Mouse (Mus musculus) forebrain, embryonic 14.5 days (tissue): ENCODE measurements around the gene Slc3a1. TPM values are rescaled to one million over a fixed set of nuclear protein-coding genes. Genes with fewer than 3 reads are reported as not detected.

Experiments used
- ATAC-seq: fragments of 200-750 bp; cut with Nextera tagmentation; 2 replicates; pipeline ENCODE4 v1.8.0; 2017; ENCODE audit warnings: mild to moderate bottlenecking, moderate library complexity
- DNase-seq: peaks from one replicate; pipeline ENCODE4 v3.0.0-alpha.2; 2015; ENCODE audit warnings: low spot score
- H3K27ac ChIP-seq: fragments of 300-500 bp; sonication (generic); 2 replicates; pipeline ENCODE4 v1.5.1; 2014; ENCODE audit warnings: low read depth, mild to moderate bottlenecking, control low read depth, low read length, moderate library complexity
- H3K27me3 ChIP-seq: fragments of 300-500 bp; sonication (generic); replicated peaks from 2 replicates; pipeline ENCODE4 v1.6.1; 2014; ENCODE audit warnings: low read length, control low read depth, mixed read lengths; ENCODE audit not compliant: control insufficient read depth, insufficient read depth
- H3K36me3 ChIP-seq: fragments of 300-500 bp; sonication (generic); 2 replicates; pipeline ENCODE4 v1.6.1; 2014; ENCODE audit warnings: low read length, control low read depth; ENCODE audit not compliant: control insufficient read depth, insufficient read depth
- H3K4me1 ChIP-seq: fragments of 300-500 bp; sonication (generic); 2 replicates; pipeline ENCODE4 v1.6.1; 2014; ENCODE audit warnings: antibody characterized with exemption, low read length, control low read depth; ENCODE audit not compliant: control insufficient read depth, insufficient read depth
- H3K4me2 ChIP-seq: fragments of 300-500 bp; sonication (generic); 2 replicates; pipeline ENCODE4 v1.6.1; 2014; ENCODE audit warnings: mild to moderate bottlenecking, control low read depth, low read length
- H3K4me3 ChIP-seq: fragments of 300-500 bp; sonication (generic); 2 replicates; pipeline ENCODE4 v1.5.1; 2014; ENCODE audit warnings: low read depth, low read length, control low read depth
- H3K9ac ChIP-seq: fragments of 300-500 bp; sonication (generic); 2 replicates; pipeline ENCODE4 v1.6.1; 2014; ENCODE audit warnings: mild to moderate bottlenecking, low read length, control low read depth, moderate library complexity
- H3K9me3 ChIP-seq: fragments of 300-500 bp; sonication (generic); replicated peaks from 2 replicates; pipeline ENCODE4 v1.6.1; 2016; ENCODE audit warnings: low read length, control low read depth, mixed read lengths; ENCODE audit not compliant: control insufficient read depth
- WGBS: fragments of 180-500 bp; shearing (Covaris S2); extraction: QIAGEN DNeasy Blood & Tissue Kit; methylation state at CpG from one replicate; pipeline ENCODE4 v1.1.7; 2014; 5-methylcytosine and 5-hydroxymethylcytosine counted together
- polyA plus RNA-seq: library from polyadenylated mRNA; unstranded; fragments of >200 nt; fragmentation: Nextera tagmentation; extraction: Ambion mirVana; gene quantifications from 2 replicates; pipeline ENCODE4 v1.2.1, GENCODE M21; 2014

Slc3a1 gene
- polyA plus RNA-seq, 1 experiment from 2014 or later = 0.19 TPM

GRCm38 (mm10) chr17:85087591-85087990, 59.4 kb downstream of the Slc3a1 start:
- Histone ChIP-seq H3K9me3 (no peaks in the 10 kb centered on the region), H3K36me3 (no peaks in the 10 kb centered on the region), H3K9ac (no peak overlapping the region), H3K27me3 (no peaks in the 10 kb centered on the region), H3K4me1 (peaks cover 5% of the 10 kb centered on the region), H3K4me2 (no peak overlapping the region), H3K27ac (no peak overlapping the region), H3K4me3 (no peak overlapping the region)
- DNase-seq = no peak
- no peak for ATAC-seq
- WGBS = 90% methylated on average over 5 of the region's 5 CpGs

GRCm38 (mm10) chr17:85088401-85088800, 60.2 kb downstream of the Slc3a1 start:
- no peaks in the 10 kb centered on the region for H3K36me3 ChIP-seq
- H3K4me3 ChIP-seq = no peak overlapping the region
- H3K4me2 ChIP-seq = no peak overlapping the region
- ATAC-seq (no peak), DNase-seq (no peak)
- H3K27me3 ChIP-seq = no peaks in the 10 kb centered on the region
- H3K4me1 ChIP-seq = peaks cover 5% of the 10 kb centered on the region
- H3K9me3 ChIP-seq = no peaks in the 10 kb centered on the region
- WGBS = 91% methylated on average over 11 of the region's 11 CpGs
- no peak overlapping the region for H3K27ac ChIP-seq
- H3K9ac ChIP-seq = no peak overlapping the region

- Histone ChIP-seq H3K4me1 (peaks cover 5% of the 10 kb centered on the region), H3K36me3 (no peaks in the 10 kb centered on the region), H3K9me3 (no peaks in the 10 kb centered on the region), H3K4me3 (peak overlapping the region; percentile 81), H3K4me2 (peak overlapping the region; percentile 65), H3K27ac (no peak overlapping the region), H3K27me3 (no peaks in the 10 kb centered on the region), H3K9ac (peak overlapping the region; percentile 67)
- 41% methylated on average over 6 of the region's 6 CpGs for WGBS
- ATAC-seq = no peak
- DNase-seq = no peak
Measured at GRCm38 (mm10) chr17:85089011-85089410, 60.8 kb downstream of the Slc3a1 start.

GRCm38 (mm10) chr17:85089621-85090020, 61.4 kb downstream of the Slc3a1 start:
- DNase-seq (peak; percentile 25), ATAC-seq (peak; percentile 13)
- Histone ChIP-seq H3K9me3 (no peaks in the 10 kb centered on the region), H3K4me2 (peak overlapping the region; percentile 65), H3K27ac (peak overlapping the region; percentile 83), H3K9ac (peak overlapping the region; percentile 67), H3K27me3 (no peaks in the 10 kb centered on the region), H3K4me3 (peak overlapping the region; percentile 81), H3K36me3 (no peaks in the 10 kb centered on the region), H3K4me1 (peaks cover 5% of the 10 kb centered on the region)
- under 1% methylated on average over 16 of the region's 16 CpGs for WGBS

GRCm38 (mm10) chr17:85090120-85091099, 62.2 kb downstream of the Slc3a1 start, which contains the start of the genes Prepl and Camkmt:
TSS of gene Prepl (minus strand) at chr17:85090241.
TSS of gene Camkmt (plus strand) at chr17:85090552.
- Histone ChIP-seq H3K9ac (peak within 1 kb of the TSS; percentile 74), H3K4me3 (peak within 1 kb of the TSS; percentile 81), H3K27ac (peak within 1 kb of the TSS; percentile 83), H3K4me2 (peak within 1 kb of the TSS; percentile 65), H3K27me3 (no peaks in the 10 kb centered on the region), H3K9me3 (no peaks in the 10 kb centered on the region), H3K4me1 (peaks cover 5% of the 10 kb centered on the region), H3K36me3 (no peaks in the 10 kb centered on the region)
- WGBS = under 1% methylated on average over 63 of the region's 63 CpGs
- ATAC-seq = peak; percentile 98
- DNase-seq = peak; percentile 99

GRCm38 (mm10) chr17:85091762-85092161, 63.6 kb downstream of the Slc3a1 start:
- ATAC-seq = no peak
- 0 out of 2 replicates have a peak overlapping the region, but pooled peaks have one; percentile 65 for H3K4me2 ChIP-seq
- 93% methylated on average over 6 of the region's 6 CpGs for WGBS
- H3K4me1 ChIP-seq = peaks cover 5% of the 10 kb centered on the region
- H3K9me3 ChIP-seq = no peaks in the 10 kb centered on the region
- H3K9ac ChIP-seq = no peak overlapping the region
- no peaks in the 10 kb centered on the region for H3K36me3 ChIP-seq
- H3K27ac ChIP-seq = no peak overlapping the region
- DNase-seq = no peak
- H3K4me3 ChIP-seq = no peak overlapping the region
- no peaks in the 10 kb centered on the region for H3K27me3 ChIP-seq

- WGBS = 97% methylated on average over 3 of the region's 3 CpGs
- ATAC-seq = no peak
- Histone ChIP-seq H3K36me3 (peaks cover 22% of the 10 kb centered on the region; the same call in 1 of the 2 replicates), H3K9me3 (0 out of 2 replicates have a peak, but pooled peaks cover 6% of the 10 kb centered on the region), H3K4me1 (no peaks in the 10 kb centered on the region), H3K4me2 (no peak overlapping the region), H3K27ac (no peak overlapping the region), H3K9ac (no peak overlapping the region), H3K27me3 (no peaks in the 10 kb centered on the region), H3K4me3 (no peak overlapping the region)
- DNase-seq = no peak
Measured at GRCm38 (mm10) chr17:85096396-85096795, 68.2 kb downstream of the Slc3a1 start.

- no peak overlapping the region for H3K4me2 ChIP-seq
- H3K4me3 ChIP-seq = no peak overlapping the region
- DNase-seq = no peak
- no peak overlapping the region for H3K27ac ChIP-seq
- WGBS = 91% methylated on average over 7 of the region's 7 CpGs
- ATAC-seq = no peak
- peaks cover 22% of the 10 kb centered on the region; the same call in 1 of the 2 replicates for H3K36me3 ChIP-seq
- H3K9me3 ChIP-seq = 0 out of 2 replicates have a peak, but pooled peaks cover 6% of the 10 kb centered on the region
- H3K4me1 ChIP-seq = no peaks in the 10 kb centered on the region
- no peaks in the 10 kb centered on the region for H3K27me3 ChIP-seq
- no peak overlapping the region for H3K9ac ChIP-seq
Measured at GRCm38 (mm10) chr17:85098677-85099323, 70.6 kb downstream of the Slc3a1 start.
